Mouse (Mus musculus) heart, embryonic 12.5 days (tissue): ENCODE measurements around the gene Epn2. TPM values are rescaled to one million over a fixed set of nuclear protein-coding genes. Genes with fewer than 3 reads are reported as not detected.

ENCODE experiments used
- ATAC-seq: fragments of 200-750 bp; cut with Nextera tagmentation; 2 replicates; pipeline ENCODE4 v1.8.0; 2017; ENCODE audit warnings: moderate TSS enrichment, moderate library complexity; ENCODE audit not compliant: insufficient number of reproducible peaks, low FRiP score
- H3K27ac ChIP-seq: fragments of 300-500 bp; sonication (generic); 2 replicates; pipeline ENCODE4 v1.5.1; 2016; ENCODE audit warnings: mild to moderate bottlenecking, moderate library complexity; ENCODE audit not compliant: poor library complexity, severe bottlenecking
- H3K27me3 ChIP-seq: fragments of 300-500 bp; sonication (generic); replicated peaks from 2 replicates; pipeline ENCODE4 v1.6.1; 2016; ENCODE audit warnings: mild to moderate bottlenecking, moderate library complexity
- H3K36me3 ChIP-seq: fragments of 300-500 bp; sonication (generic); 2 replicates; pipeline ENCODE4 v1.6.1; 2016; ENCODE audit warnings: mild to moderate bottlenecking, moderate library complexity
- H3K4me1 ChIP-seq: fragments of 300-500 bp; sonication (generic); replicated peaks from 2 replicates; pipeline ENCODE4 v1.6.1; 2016; ENCODE audit warnings: mild to moderate bottlenecking
- H3K4me2 ChIP-seq: fragments of 300-500 bp; sonication (generic); 2 replicates; pipeline ENCODE4 v1.6.1; 2016; ENCODE audit warnings: mild to moderate bottlenecking, moderate library complexity
- H3K4me3 ChIP-seq: fragments of 300-500 bp; sonication (generic); 2 replicates; pipeline ENCODE4 v1.5.1; 2016; ENCODE audit warnings: mild to moderate bottlenecking
- H3K9ac ChIP-seq: fragments of 300-500 bp; sonication (generic); 2 replicates; pipeline ENCODE4 v1.6.1; 2016; ENCODE audit warnings: mild to moderate bottlenecking, moderate library complexity
- H3K9me3 ChIP-seq: fragments of 300-500 bp; sonication (generic); replicated peaks from 2 replicates; pipeline ENCODE4 v1.6.1; 2016; ENCODE audit warnings: mild to moderate bottlenecking, moderate library complexity
- WGBS: fragments of 180-500 bp; shearing (Covaris S2); methylation state at CpG from one replicate; pipeline ENCODE4 v1.1.7; 2016; 5-methylcytosine and 5-hydroxymethylcytosine counted together
- polyA plus RNA-seq: library from polyadenylated mRNA; unstranded; fragments of >200 nt; fragmentation: Nextera tagmentation; extraction: Ambion mirVana; gene quantifications from 2 replicates; pipeline ENCODE4 v1.2.1, GENCODE M21; 2016

Epn2 gene
- polyA plus RNA-seq, 1 experiment from 2014 or later, result 23.1 TPM

- H3K27me3 ChIP-seq, result no peaks in the 10 kb centered on the region
- no peak overlapping the region for H3K27ac ChIP-seq
- H3K4me3 ChIP-seq, result no peak overlapping the region
- no peak overlapping the region for H3K4me2 ChIP-seq
- no peak overlapping the region for H3K9ac ChIP-seq
- no peaks in the 10 kb centered on the region for H3K9me3 ChIP-seq
- peaks cover 23% of the 10 kb centered on the region for H3K4me1 ChIP-seq
- no peaks in the 10 kb centered on the region for H3K36me3 ChIP-seq
- WGBS, result 93% methylated on average over 3 of the region's 3 CpGs
- ATAC-seq, result no peak
Observed at GRCm38 (mm10) chr11:61571225-61571624, 8.3 kb downstream of the Epn2 start.

- no peaks in the 10 kb centered on the region for H3K27me3 ChIP-seq
- H3K4me2 ChIP-seq, result no peak overlapping the region
- H3K27ac ChIP-seq, result no peak overlapping the region
- no peaks in the 10 kb centered on the region for H3K9me3 ChIP-seq
- peaks cover 27% of the 10 kb centered on the region for H3K4me1 ChIP-seq
- no peak overlapping the region for H3K4me3 ChIP-seq
- ATAC-seq, result no peak
- no peaks in the 10 kb centered on the region for H3K36me3 ChIP-seq
- no peak overlapping the region for H3K9ac ChIP-seq
- 69% methylated on average over 1 of the region's 1 CpGs for WGBS
Observed at GRCm38 (mm10) chr11:61569671-61570070, 9.8 kb downstream of the Epn2 start.

GRCm38 (mm10) chr11:61564566-61564965, 14.9 kb downstream of the Epn2 start:
- ATAC-seq, result no peak
- 86% methylated on average over 2 of the region's 2 CpGs for WGBS
- H3K4me1 ChIP-seq, result peaks cover 42% of the 10 kb centered on the region

GRCm38 (mm10) chr11:61563939-61564338, 15.5 kb downstream of the Epn2 start:
- no peaks in the 10 kb centered on the region for H3K36me3 ChIP-seq
- no peaks in the 10 kb centered on the region for H3K27me3 ChIP-seq
- WGBS, result 44% methylated on average over 4 of the region's 4 CpGs
- no peak overlapping the region for H3K9ac ChIP-seq
- H3K27ac ChIP-seq, result no peak overlapping the region
- no peak for ATAC-seq
- H3K9me3 ChIP-seq, result no peaks in the 10 kb centered on the region
- H3K4me2 ChIP-seq, result no peak overlapping the region
- H3K4me3 ChIP-seq, result no peak overlapping the region
- peaks cover 42% of the 10 kb centered on the region for H3K4me1 ChIP-seq

More at GRCm38 (mm10) chr11:61564566-61564965, 14.9 kb downstream of the Epn2 start:
- H3K4me3 ChIP-seq, result no peak overlapping the region
- H3K27ac ChIP-seq, result no peak overlapping the region
- H3K36me3 ChIP-seq, result no peaks in the 10 kb centered on the region
- no peaks in the 10 kb centered on the region for H3K27me3 ChIP-seq
- H3K9me3 ChIP-seq, result no peaks in the 10 kb centered on the region
- H3K9ac ChIP-seq, result no peak overlapping the region
- H3K4me2 ChIP-seq, result no peak overlapping the region

- Histone ChIP-seq H3K4me2 (no peak overlapping the region), H3K4me3 (no peak overlapping the region), H3K9me3 (no peaks in the 10 kb centered on the region), H3K27ac (no peak overlapping the region), H3K36me3 (no peaks in the 10 kb centered on the region), H3K4me1 (peaks cover 48% of the 10 kb centered on the region), H3K9ac (no peak overlapping the region), H3K27me3 (no peaks in the 10 kb centered on the region)
- ATAC-seq, result no peak
- WGBS, result 67% methylated on average over 5 of the region's 5 CpGs
Observed at GRCm38 (mm10) chr11:61562421-61562820, 17.1 kb downstream of the Epn2 start.

- WGBS, result 56% methylated on average over 5 of the region's 5 CpGs
- Histone ChIP-seq H3K4me1 (peaks cover 37% of the 10 kb centered on the region), H3K27ac (no peak overlapping the region), H3K4me2 (no peak overlapping the region), H3K36me3 (no peaks in the 10 kb centered on the region), H3K9ac (no peak overlapping the region), H3K4me3 (no peak overlapping the region), H3K9me3 (no peaks in the 10 kb centered on the region), H3K27me3 (no peaks in the 10 kb centered on the region)
- no peak for ATAC-seq
Observed at GRCm38 (mm10) chr11:61559572-61559971, 19.9 kb downstream of the Epn2 start.

GRCm38 (mm10) chr11:61553015-61553754, 26.3 kb downstream of the Epn2 start:
- no peak for ATAC-seq
- Histone ChIP-seq H3K4me3 (no peak overlapping the region), H3K36me3 (peaks cover 7% of the 10 kb centered on the region; the same call in 1 of the 2 replicates), H3K27ac (no peak overlapping the region), H3K4me2 (no peak overlapping the region), H3K9ac (no peak overlapping the region), H3K9me3 (no peaks in the 10 kb centered on the region), H3K4me1 (peaks cover 8% of the 10 kb centered on the region), H3K27me3 (no peaks in the 10 kb centered on the region)
- WGBS, result 82% methylated on average over 3 of the region's 3 CpGs

- Histone ChIP-seq H3K36me3 (peaks cover 19% of the 10 kb centered on the region), H3K4me1 (0 out of 2 replicates have a peak, but pooled peaks cover 2% of the 10 kb centered on the region), H3K27ac (no peak overlapping the region), H3K9me3 (no peaks in the 10 kb centered on the region), H3K9ac (no peak overlapping the region), H3K4me2 (no peak overlapping the region), H3K4me3 (no peak overlapping the region), H3K27me3 (no peaks in the 10 kb centered on the region)
- no peak for ATAC-seq
Observed at GRCm38 (mm10) chr11:61550631-61551030, 28.9 kb downstream of the Epn2 start.

GRCm38 (mm10) chr11:61547710-61548109, 31.8 kb downstream of the Epn2 start:
- peaks cover 5% of the 10 kb centered on the region; the same call in 1 of the 2 replicates for H3K4me1 ChIP-seq
- WGBS, result 90% methylated on average over 4 of the region's 4 CpGs
- H3K4me3 ChIP-seq, result no peak overlapping the region
- no peak overlapping the region for H3K9ac ChIP-seq
- H3K36me3 ChIP-seq, result peaks cover 26% of the 10 kb centered on the region
- H3K4me2 ChIP-seq, result no peak overlapping the region
- no peaks in the 10 kb centered on the region for H3K27me3 ChIP-seq
- ATAC-seq, result no peak
- no peak overlapping the region for H3K27ac ChIP-seq
- H3K9me3 ChIP-seq, result no peaks in the 10 kb centered on the region

GRCm38 (mm10) chr11:61546452-61546851, 33.0 kb downstream of the Epn2 start:
- ATAC-seq, result no peak
- 83% methylated on average over 10 of the region's 10 CpGs for WGBS
- Histone ChIP-seq H3K9me3 (no peaks in the 10 kb centered on the region), H3K4me2 (no peak overlapping the region), H3K9ac (no peak overlapping the region), H3K36me3 (peaks cover 25% of the 10 kb centered on the region), H3K27me3 (no peaks in the 10 kb centered on the region), H3K4me3 (no peak overlapping the region), H3K27ac (no peak overlapping the region), H3K4me1 (peaks cover 11% of the 10 kb centered on the region)

- Histone ChIP-seq H3K9ac (no peak overlapping the region), H3K27me3 (no peaks in the 10 kb centered on the region), H3K9me3 (no peaks in the 10 kb centered on the region), H3K36me3 (peaks cover 25% of the 10 kb centered on the region), H3K27ac (no peak overlapping the region), H3K4me1 (peaks cover 19% of the 10 kb centered on the region), H3K4me2 (no peak overlapping the region), H3K4me3 (no peak overlapping the region)
- 88% methylated on average over 2 of the region's 2 CpGs for WGBS
- ATAC-seq, result no peak
Observed at GRCm38 (mm10) chr11:61545586-61545985, 33.9 kb downstream of the Epn2 start.

- Histone ChIP-seq H3K9ac (no peak overlapping the region), H3K27ac (no peak overlapping the region), H3K27me3 (no peaks in the 10 kb centered on the region), H3K4me1 (peaks cover 25% of the 10 kb centered on the region), H3K4me2 (no peak overlapping the region), H3K9me3 (no peaks in the 10 kb centered on the region), H3K4me3 (no peak overlapping the region), H3K36me3 (peaks cover 29% of the 10 kb centered on the region)
- no peak for ATAC-seq
- 84% methylated on average over 2 of the region's 2 CpGs for WGBS
Observed at GRCm38 (mm10) chr11:61541106-61541505, 38.4 kb downstream of the Epn2 start.
